Mouse (Mus musculus): ENCODE measurements around the gene Sim1.

Gene Sim1

GRCm38 (mm10) chr10:50901601-50902475 is 7.3 kb downstream of the Sim1 start:
- no peak for DNase-seq (ENCODE audit: low read depth)

GRCm38 (mm10) chr10:50902741-50903715 is 8.5 kb downstream of the Sim1 start:
- DNase-seq (ENCODE audit: low read depth): no peak

GRCm38 (mm10) chr10:50903846-50904763 is 9.6 kb downstream of the Sim1 start:
- DNase-seq (ENCODE audit: low read depth): no peak

- DNase-seq (ENCODE audit: low read depth): no peak
Measured at GRCm38 (mm10) chr10:50904764-50905701, 10.5 kb downstream of the Sim1 start.

- no peak for DNase-seq (ENCODE audit: low read depth)
Measured at GRCm38 (mm10) chr10:50910400-50910799, 15.8 kb downstream of the Sim1 start.

DNA sequence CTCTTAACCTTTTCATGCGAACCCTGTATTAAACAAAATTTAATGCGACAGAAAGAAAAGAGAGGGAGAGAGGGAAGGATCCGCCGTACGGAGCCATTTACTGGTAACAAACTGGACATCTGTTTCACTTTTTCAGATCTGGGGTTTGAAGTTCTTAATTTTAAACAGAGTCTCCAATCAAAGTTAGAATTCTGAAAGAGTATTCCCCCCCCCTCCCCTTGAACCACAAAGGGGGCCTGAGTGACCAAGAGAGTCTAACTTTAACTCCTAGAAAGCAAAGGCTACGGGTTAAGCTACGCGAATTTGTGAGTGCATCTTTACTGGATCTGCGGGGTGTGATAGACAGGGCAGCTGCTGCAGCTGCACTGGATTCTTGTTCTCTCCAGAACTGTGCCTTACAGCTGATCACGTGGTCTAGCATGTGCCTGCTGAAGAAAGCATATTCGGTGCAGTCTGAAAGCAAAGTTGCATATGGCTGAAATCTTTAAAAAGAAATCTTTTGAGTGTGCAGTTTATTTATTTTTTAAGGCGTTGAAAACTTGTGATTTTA is 16.4 kb downstream of the Sim1 start:
- DNase-seq (ENCODE audit: low read depth): no peak

GRCm38 (mm10) chr10:50915607-50916006 is 21.1 kb downstream of the Sim1 start:
- DNase-seq (ENCODE audit: low read depth): peak; percentile 26

- no peak for DNase-seq (ENCODE audit: low read depth)
Measured at GRCm38 (mm10) chr10:50929281-50929680, 34.7 kb downstream of the Sim1 start.

DNA sequence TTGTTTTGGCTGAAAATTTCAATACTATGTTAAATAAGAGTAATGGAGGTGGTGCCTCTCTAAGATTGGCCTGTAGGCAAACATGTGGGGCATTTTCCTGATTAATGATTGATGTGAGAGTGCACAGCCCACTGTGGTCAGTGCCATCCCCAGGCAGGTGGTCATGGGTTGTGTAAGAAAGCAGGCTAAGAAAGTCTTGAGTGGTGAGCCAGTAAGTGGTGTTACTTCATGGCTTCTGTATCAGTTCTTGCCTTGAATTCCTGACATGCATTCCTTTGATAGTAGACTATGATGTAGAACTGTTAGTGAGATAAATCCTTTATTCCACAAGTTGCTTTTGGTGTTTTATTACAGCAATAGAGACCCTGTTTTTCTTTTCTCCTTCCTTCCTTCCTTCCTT is 41.1 kb downstream of the Sim1 start:
- DNase-seq (ENCODE audit: low read depth): no peak

DNA sequence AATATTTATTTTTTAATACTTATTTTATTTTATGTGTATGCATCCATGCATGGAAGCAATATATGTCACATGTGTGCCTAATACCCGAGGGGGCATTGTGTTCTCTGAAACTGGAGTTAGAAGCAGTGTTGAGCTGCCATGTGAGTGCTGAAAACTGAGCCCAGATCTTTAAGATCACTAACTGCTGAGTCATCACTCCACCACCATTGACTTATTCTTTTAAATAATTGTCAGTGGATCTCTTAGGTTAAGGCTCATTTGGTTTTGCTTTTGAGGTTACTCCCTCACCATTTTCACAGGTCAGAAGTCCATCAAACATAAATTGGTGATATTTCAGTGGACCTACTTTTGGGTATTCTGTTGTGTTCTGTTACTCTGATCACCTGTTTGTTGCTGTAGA is 79.1 kb downstream of the Sim1 start:
- peak; percentile 1 for DNase-seq (ENCODE audit: low read depth)

- DNase-seq (ENCODE audit: low read depth): no peak
Measured at GRCm38 (mm10) chr10:50981849-50982248, 87.3 kb downstream of the Sim1 start.

DNA sequence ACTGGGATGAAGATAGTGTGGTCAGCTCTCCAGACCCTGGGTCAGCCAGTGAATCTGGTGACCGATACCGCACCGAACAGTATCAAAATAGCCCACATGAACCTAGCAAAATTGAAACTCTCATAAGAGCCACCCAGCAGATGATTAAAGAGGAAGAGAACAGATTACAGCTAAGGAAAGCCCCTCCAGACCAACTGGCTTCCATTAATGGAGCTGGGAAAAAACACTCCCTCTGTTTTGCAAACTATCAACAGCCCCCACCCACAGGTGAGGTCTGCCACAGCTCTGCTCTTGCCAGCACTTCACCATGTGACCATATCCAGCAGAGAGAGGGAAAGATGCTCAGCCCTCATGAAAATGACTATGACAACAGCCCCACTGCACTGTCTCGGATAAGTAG is 89.1 kb downstream of the Sim1 start:
- no peak for DNase-seq (ENCODE audit: low read depth)

DNA sequence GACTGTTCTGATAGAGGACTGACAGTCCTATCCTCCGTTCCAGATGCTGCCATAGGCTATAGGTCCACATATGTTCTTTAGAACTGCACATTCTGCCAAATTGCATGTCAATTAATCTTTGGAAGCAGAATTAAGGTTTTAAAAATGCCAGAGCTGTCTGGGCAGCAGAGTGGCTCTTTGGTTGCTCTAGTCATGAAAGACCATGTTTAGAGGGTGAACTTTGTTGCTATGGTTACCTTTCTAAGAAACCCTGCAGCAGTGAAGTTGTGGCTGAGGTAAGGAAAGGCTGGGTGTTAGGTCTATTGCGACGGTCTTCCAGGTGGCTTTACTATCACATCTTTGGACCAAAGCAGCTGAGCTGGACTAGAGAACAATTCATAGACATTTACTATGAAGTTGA is 113.2 kb downstream of the Sim1 start:
- DNase-seq (ENCODE audit: low read depth): no peak

- no peak for DNase-seq (ENCODE audit: low read depth)
Measured at GRCm38 (mm10) chr10:51011391-51012150, 117.0 kb downstream of the Sim1 start.

DNA sequence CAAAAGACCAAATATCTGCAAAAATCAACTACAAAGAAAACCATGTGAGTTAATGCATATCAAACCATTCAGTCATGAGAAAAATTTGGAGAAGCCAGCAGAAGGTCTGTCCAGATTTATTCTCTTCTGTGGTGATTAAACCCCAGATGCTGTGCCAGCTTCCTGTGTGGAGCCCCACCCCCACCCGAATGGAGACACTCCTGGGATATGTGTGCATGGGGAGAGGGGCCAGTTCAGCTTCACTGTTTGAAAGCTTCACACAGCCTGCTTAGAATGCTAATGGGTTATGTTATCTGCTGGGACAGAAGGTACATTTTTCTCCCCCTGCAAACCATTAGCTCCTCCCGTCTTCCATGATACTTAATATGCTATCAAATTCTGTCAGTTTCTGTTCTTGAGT is 120.3 kb downstream of the Sim1 start:
- DNase-seq (ENCODE audit: low read depth): no peak

GRCm38 (mm10) chr10:51015362-51015761 is 120.8 kb downstream of the Sim1 start:
- no peak for DNase-seq (ENCODE audit: low read depth)

DNA sequence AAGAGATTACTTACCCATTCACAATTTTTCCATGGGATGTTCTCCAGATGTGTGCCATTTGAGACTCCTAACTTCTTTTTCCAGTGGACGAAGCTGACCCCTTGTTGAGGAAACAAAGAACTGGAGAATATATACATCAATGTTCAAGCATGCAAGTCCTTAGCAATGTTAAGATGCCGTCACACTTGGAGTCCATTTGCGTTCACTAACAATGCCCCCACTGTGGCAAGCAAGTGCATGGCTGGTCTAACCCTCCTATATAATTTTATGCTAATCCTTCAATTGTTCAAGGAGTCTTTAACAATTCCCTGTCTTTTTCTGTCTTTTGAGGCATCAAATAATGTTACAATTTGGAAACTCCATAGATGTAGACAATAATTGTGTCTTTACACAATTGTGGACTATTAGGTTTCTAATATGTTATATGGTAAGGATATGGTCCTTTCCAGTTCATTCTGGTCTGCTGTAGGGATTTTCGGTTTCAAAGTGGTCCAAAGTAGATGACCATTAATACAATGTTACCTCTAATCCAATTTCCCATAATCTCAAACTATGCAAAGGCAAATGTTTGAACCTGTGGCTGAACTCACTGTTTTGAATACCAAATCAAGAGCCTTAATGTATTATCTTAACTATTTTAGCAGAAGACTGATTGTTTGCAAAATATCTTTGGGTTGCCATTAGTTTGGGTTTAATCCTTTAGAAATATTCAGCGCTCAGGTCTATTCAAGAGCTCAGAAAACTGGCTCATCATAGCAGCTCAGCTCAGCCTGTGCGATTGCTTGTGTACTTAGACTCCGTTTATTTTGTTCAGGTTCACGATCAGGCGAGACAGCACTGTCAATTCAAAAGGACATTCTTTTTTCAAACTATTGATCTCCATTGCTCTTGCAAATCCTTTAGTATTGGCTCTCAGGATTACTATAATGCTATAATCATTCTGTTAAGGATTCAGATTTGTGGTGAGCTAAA is 129.0 kb downstream of the Sim1 start:
- DNase-seq (ENCODE audit: low read depth): no peak
